Mouse (Mus musculus) olfactory bulb, adult 2 months (tissue): ENCODE data around the gene Med14.

Source experiments
- CTCF ChIP-seq: fragments of 200-500 bp; IDR thresholded peaks from 2 replicates; pipeline ENCODE4 v1.5.1; 2012; ENCODE audit warnings: low read depth, mild to moderate bottlenecking, low read length, moderate library complexity; ENCODE audit not compliant: insufficient read depth
- POLR2A ChIP-seq: fragments of 200-500 bp; IDR thresholded peaks from 2 replicates; pipeline ENCODE4 v1.6.1; 2012; ENCODE audit warnings: mild to moderate bottlenecking, low read depth, low read length, moderate library complexity; ENCODE audit not compliant: insufficient read depth

DNA sequence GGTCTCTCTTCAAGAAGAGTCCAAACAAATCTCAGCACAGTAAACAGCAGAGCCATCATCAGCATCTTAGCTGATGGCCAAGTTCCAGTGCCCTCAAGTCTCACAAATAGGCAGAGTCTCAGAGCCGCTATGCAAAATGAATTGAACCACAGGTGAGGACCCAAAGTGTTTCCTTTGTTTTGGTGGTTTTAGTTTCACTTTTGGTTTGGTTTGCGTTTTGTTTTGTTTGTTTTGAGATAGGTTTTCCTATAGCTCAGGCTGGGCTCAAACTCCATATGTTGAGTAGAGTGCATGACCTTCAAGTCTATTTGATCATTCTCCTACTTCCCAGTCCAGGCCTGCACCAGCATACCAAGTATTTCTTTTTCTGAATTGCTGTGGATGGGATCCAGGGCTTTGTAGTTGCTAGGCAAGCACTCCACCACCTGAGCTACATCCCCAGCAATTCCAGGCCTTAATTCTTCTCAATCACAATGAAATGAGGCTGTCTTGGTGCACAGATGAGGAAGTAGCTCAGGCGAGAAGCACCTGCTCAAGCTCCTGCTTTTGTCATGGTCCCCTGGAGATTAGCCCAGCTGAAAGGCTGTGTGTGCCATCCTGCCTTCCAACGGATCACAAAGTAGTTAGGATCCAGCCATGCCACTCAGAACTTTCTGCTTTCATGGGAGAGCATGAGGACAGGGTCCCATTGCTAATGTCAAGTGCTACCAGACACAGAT, 5.1 kb upstream of the Med14 start:
- no peak for TF ChIP-seq CTCF
- TF ChIP-seq POLR2A = no peak
